Mouse (Mus musculus) lung, postnatal 0 days (tissue): ENCODE data around the gene Bcar3.
A peak's percentile ranks its signal among the peaks of the same experiment; 100 is the strongest.

Source experiments
- CTCF ChIP-seq: IDR thresholded peaks from 2 replicates; pipeline ENCODE4 v1.5.1; 2016; ENCODE audit warnings: antibody characterized with exemption, mild to moderate bottlenecking
- EP300 ChIP-seq: IDR thresholded peaks from 2 replicates; pipeline ENCODE4 v1.6.1; 2016; ENCODE audit warnings: antibody characterized with exemption, mild to moderate bottlenecking, control low read depth

DNA sequence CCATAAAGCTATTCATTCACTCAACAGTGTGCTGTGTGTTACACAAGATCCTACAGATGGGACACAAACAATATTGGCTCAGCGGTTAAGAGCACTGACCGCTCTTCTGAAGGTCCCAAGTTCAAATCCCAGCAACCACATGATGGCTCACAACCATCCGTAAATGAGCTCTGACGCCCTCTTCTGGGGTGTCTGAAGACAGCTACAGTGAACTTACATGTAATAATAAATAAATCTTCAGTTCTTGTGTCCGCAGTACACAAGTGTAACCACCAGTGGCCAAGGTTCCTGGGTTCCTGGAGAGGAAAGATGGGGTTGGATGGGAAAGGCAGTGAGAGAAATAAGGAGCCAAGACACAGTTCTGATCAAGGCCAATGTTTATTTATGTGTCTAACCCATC lies 23.9 kb upstream of the Bcar3 start:
- no peak for TF ChIP-seq EP300
- TF ChIP-seq CTCF, result peak; percentile 45
